Mouse (Mus musculus): ENCODE results near the gene Grid1.

Gene Grid1

GRCm38 (mm10) chr14:34819919-34820652 is at the start of gene Grid1:
TSS of gene Grid1 (plus strand) at chr14:34820108.
- DNase-seq (ENCODE audit: low read depth in 1 of 2, low spot score in 2 of 2) = no peak

DNA sequence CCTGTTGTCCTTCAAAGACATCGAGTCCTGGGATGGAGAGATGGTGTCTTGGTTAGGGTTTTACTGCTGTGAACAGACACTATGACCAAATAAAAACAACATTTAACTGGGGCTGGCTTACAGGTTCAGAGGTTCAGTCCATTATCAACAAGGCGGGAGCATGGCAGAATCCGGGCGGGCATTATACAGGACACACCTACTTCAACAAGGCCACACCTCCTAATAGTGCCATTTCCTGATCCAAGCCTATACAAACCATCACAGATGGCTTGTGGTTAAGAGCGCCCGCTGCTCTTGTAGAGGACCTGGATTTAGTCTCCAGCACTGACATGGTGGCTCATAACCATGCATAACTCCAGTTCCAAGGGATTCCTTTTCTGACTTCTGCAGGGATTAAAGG is 49.4 kb upstream of the Grid1 start:
- no peak for DNase-seq (ENCODE audit: low read depth in 1 of 2, low spot score in 2 of 2)

GRCm38 (mm10) chr14:34771601-34772000 is 48.3 kb upstream of the Grid1 start:
- no peak for DNase-seq (ENCODE audit: low read depth in 1 of 2, low spot score in 2 of 2)

DNA sequence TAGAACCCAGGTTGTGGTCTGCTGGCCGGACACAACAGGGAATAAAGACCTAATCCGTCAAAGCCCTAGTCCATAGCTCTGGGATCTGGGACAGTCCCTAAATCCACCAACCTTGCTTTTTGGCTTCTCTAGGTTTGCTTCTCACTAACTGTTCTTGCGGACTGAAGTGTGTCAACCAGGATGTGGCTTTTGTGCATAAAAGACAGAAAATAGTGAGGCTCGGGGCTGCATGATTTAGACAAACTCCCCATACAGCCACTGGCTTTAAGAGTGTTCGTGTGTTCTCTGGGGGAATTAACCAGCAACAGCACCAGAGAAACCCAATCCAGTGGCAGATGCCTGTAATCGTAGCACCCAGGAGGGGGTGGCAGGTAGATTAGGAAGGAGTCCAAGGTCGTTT is 47.8 kb upstream of the Grid1 start:
- no peak for DNase-seq (ENCODE audit: low read depth in 1 of 2, low spot score in 2 of 2)

DNA sequence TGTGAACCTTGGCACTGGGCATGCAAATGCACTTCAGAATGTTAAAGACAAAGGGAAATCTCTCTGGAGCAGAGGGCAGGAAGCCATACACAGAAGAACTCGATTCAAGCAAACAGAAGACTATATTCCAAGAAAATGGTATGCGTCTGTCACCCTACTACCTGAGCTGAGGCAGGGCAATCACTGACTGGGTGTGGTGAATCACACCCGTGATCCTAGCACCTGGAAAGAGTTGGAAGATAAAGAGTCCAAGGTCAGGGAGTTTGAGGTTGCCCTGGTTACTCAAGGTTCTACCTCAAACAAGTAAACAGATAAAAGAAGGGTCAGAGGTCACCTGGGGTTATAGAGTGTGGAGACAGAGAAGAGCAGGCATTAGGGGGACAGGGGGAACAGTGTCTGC is 46.2 kb upstream of the Grid1 start:
- no peak for DNase-seq (ENCODE audit: low read depth in 1 of 2, low spot score in 2 of 2)

GRCm38 (mm10) chr14:34774231-34774630 is 45.7 kb upstream of the Grid1 start:
- DNase-seq (ENCODE audit: low read depth in 1 of 2, low spot score in 2 of 2) = no peak

DNA sequence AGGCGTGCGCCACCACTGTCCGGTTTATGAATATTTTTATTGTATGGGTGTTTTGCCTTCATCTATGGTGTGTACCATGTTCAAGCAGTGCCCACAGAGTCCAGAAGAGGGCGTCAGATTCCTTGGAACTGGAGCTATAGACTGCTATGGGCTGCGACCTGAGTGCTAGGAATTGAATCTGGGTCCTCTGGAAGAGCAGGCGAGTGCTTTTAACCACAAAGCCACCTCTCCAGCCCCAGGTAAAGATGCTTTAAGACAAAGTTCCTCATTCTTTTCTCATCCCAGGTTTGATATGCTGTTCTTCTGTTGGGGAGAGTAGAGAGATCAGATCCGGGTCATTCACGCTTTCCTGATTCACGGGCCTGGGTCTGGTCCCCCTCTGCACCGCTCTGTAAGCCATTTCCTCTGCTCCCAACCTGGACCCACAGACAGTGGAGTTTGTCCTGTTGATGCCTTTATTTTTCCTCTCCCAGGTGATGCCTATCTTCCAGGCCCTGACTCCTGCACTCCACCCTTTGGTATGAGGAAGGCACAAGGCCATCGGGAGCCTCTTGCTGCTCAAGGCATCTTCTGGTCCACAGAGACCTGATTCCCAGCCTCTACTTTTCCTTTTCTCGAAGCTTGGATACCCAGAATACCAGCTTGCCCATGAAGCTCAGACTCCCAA is 43.1 kb upstream of the Grid1 start:
- no peak for DNase-seq (ENCODE audit: low read depth in 1 of 2, low spot score in 2 of 2)

GRCm38 (mm10) chr14:34777810-34778209 is 42.1 kb upstream of the Grid1 start:
- no peak for DNase-seq (ENCODE audit: low read depth in 1 of 2, low spot score in 2 of 2)

- DNase-seq (ENCODE audit: low read depth in 1 of 2, low spot score in 2 of 2) = no peak
These were observed 41.1 kb upstream of the Grid1 start for GRCm38 (mm10) chr14:34778760-34779159.

- DNase-seq (ENCODE audit: low read depth in 1 of 2, low spot score in 2 of 2) = no peak
These were observed 26.4 kb upstream of the Grid1 start for GRCm38 (mm10) chr14:34793406-34794037.

GRCm38 (mm10) chr14:34810763-34811489 is 9.0 kb upstream of the Grid1 start:
- no peak for DNase-seq (ENCODE audit: low read depth in 1 of 2, low spot score in 2 of 2)

GRCm38 (mm10) chr14:34811490-34811808 is 8.5 kb upstream of the Grid1 start:
- no peak for DNase-seq (ENCODE audit: low read depth in 1 of 2, low spot score in 2 of 2)

DNA sequence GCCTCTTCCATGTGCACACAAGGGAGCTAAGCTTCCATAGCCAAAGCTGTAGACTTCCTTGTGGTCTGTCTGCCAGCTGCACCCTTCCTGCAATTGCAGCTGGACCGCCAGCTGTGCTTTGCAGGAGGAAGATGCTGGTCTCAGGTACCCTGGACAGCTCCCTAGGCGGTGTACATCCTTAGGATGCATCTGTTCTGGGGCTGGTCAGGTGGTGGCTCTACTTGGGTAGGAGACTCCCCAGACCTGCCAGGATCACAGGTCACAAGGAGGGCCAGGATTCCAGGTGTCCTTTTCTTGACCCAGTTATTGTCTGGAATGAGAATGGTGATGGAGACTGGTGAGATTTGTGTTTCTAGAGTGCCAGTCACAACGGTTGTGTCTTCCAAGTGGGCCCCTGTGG is 3.6 kb upstream of the Grid1 start:
- DNase-seq (ENCODE audit: low read depth in 1 of 2, low spot score in 2 of 2) = no peak

- no peak for DNase-seq (ENCODE audit: low read depth in 1 of 2, low spot score in 2 of 2)
These were observed 1.4 kb upstream of the Grid1 start for GRCm38 (mm10) chr14:34818387-34818980.

DNA sequence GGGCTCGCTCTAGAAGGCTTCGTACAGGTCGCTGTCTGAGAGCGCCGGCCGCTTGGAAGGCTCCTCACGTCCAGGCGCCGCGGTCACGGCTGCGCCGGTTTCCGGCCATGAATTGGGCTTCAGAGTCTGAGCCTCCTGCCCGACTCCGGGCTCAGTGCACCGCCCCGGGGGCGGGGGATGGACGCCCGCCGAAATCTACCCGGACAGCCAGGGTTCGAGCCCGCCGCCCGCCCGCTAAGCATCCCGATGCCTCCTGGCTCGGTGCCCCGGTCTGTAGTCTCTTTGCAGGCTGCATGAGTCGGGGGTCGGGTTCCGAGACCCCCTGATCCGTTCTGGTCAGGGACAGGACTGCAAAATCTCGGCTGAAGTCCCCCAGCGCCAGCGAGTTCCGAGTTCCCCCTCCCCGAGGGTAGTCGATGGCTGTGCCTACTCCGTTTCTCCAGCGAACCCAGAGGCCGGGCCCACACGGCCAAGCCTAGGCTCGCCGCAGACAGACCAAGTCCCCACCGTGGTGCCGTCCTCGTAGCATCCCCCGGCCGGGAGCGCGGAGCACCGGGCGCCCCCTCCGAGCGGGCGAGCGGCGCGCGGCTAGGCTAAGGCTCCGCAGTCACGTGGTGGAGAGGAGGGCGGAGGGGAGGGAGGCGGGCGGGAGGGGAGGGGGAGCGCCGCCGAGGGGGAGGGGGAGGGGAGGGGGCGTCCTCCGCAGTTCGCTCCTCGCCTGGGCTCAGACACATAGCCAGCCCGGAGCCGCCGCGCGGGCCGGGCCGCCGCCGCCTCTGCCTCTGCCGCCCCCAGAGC is 588 bp upstream of the Grid1 start:
- DNase-seq (ENCODE audit: low read depth in 1 of 2, low spot score in 2 of 2) = no peak

- DNase-seq (ENCODE audit: low read depth in 1 of 2, low spot score in 2 of 2) = no peak
These were observed 721 bp downstream of the Grid1 start for GRCm38 (mm10) chr14:34820653-34821005.

DNA sequence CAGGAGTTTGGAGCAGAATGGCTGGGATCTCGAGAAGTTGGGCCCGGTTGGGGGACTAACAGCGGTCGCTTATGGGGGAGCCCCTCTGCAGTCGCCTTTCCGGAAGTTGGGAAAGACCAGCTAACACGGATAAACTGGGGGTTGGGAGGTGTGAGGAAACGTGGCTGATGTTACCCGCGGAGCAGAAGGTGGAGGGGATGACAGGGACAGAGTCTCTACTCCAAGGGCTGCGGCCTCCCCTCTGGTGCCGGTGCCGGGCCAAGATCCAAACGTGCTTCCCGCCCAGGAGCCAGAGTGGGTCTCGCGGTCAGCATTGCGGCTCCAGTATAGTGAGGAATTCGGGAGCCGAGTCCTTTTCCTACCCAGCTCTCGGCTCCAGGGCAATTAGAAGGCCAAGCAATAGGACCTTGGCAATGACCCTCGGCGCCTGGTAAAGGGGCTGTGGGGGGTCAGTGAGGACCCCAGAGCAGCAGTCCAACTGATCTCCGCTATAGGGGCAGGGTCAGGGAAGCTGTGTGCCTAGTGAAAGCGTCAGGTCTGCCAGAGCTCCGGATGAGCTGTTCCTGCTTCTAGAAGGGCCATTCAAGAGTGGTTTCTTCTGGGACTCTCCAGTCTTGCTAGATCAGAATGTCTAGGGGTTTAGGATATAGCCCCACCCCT is 1.4 kb downstream of the Grid1 start:
- no peak for DNase-seq (ENCODE audit: low read depth in 1 of 2, low spot score in 2 of 2)

DNA sequence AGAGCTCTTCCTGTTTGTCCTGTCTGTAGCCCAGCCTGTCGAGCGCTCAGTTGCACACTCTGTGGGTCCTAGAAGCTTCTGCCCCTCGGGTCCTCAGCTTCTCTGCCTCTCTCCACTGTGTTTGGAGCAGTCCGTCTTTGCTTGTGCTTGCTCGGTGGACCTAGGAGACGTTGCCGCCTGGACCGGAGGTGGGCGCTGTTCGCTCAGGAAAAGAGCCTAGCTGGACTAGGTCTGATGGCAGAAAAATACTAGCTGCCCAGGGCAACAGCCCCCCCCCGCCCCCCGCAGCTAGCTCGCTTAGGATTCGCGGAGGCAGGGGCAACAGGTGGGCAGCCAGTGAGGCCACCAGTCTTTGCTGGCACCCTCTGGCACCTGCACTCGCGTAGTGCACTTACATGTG is 3.2 kb downstream of the Grid1 start:
- no peak for DNase-seq (ENCODE audit: low read depth in 1 of 2, low spot score in 2 of 2)

- no peak for DNase-seq (ENCODE audit: low read depth in 1 of 2, low spot score in 2 of 2)
These were observed 4.3 kb downstream of the Grid1 start for GRCm38 (mm10) chr14:34824186-34824585.

- DNase-seq (ENCODE audit: low read depth in 1 of 2, low spot score in 2 of 2) = no peak
These were observed 6.0 kb downstream of the Grid1 start for GRCm38 (mm10) chr14:34825902-34826301.
